Mouse (Mus musculus): ENCODE results near the gene Slc25a21. TPM values are rescaled to one million over a fixed set of nuclear protein-coding genes. Genes with fewer than 3 reads are reported as not detected.
A peak's percentile ranks its signal among the peaks of the same experiment; 100 is the strongest.
"Not testable (repeated sequence)": the region's sequence is repeated elsewhere in the genome, so short reads cannot be mapped to it uniquely, and the experiment has no call there.

Slc25a21 gene
- polyA plus RNA-seq (2016; fragmentation: Nextera tagmentation; extraction: Ambion mirVana), result 0.52 and 0.65 TPM in 2 replicates

DNA sequence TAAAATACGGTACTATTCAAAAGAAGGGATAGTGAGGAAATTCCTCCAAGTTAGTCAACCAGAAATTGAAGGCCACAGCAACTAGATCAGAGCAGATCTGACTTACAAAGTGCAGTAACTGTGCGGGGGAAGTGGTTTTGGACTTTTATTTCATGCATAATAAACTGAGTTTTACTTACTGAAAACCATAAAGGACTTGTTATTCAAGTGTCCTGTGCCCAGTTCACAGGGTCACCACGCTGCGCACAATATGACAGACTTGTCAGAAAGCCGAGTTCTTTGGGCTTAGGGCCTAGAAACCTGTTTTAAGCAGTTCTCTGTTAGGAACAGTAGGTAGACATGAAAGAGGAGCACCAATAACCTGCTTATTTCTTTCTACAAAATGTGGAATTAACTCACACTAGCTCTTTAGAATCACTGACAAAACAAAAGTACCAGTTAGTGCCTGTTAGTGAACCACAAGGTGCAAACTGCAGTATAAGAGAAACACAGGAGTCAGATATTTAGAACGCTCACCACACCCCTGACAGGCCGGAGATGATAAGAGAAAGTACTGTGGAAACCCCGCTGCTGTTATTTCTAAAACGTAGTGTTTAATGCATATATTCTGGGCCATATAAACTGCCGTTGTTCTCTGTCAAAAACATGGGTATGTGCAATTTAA lies at the start of gene Slc25a21:
Gene Slc25a21 (minus strand): TSS at position 110 of the 664 bp plus-strand sequence.
- Histone ChIP-seq H3K36me3 (no peaks in the 10 kb centered on the region), H3K27me3 (peaks cover 24% of the 10 kb centered on the region), H3K4me1 (peaks cover 10% of the 10 kb centered on the region), H3K4me2 (replicated peaks) (peak within 1 kb of the TSS; percentile 86), H3K9ac (peak within 1 kb of the TSS; percentile 42; the same call in 1 of the 2 replicates), H3K9me3 (replicated peaks) (no peaks in the 10 kb centered on the region), H3K4me3 (peak within 1 kb of the TSS; percentile 45), H3K27ac (no peak within 1 kb of the TSS)
- 46% methylated on average over 10 of the region's 10 CpGs for WGBS
- ATAC-seq (ENCODE audit: low FRiP score), result no peak

DNA sequence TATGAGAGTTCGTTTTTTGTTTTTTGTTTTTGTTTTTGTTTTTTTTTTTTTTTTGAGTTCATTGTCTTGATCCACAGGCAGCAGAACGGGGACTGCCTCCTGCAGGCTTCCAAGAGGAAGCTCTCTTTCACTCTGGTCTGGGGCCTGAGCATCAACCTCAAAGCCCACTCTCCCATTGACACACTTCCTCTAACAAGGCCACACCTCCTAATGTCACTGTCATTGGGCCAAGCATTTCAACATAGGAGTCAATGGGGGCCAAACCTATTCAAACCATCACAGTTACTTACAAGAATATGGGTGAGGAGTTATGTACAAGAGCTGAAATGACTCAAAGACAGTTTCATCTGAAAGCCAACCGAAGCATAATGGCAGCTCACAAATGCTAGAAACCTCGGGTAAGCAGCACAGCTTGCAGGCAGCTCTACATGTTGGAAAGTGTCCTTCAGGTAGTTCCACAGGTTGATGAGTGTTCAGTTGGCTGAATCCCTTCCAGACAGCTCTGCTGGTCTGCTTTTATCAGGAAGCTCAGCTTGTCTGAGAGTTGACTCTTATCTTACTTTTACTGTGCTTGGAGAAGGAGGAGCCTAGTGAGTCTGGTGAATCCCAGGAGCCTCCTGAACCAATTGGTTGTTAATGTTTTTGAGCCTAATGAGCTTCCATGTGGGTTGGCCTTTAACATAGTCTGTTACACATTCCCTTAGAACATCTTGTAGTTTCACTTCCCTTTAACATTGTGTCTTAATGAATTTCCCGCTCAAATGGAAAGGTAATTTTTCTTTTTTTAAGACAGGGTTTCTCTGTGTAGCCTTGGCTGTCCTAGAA lies 46.6 kb upstream of the Slc25a21 start:
- Histone ChIP-seq H3K4me2 (replicated peaks) (no peak overlapping the region), H3K27me3 (no peaks in the 10 kb centered on the region), H3K9ac (no peak overlapping the region), H3K27ac (no peak overlapping the region), H3K36me3 (peaks cover 17% of the 10 kb centered on the region), H3K4me3 (no peak overlapping the region), H3K4me1 (no peaks in the 10 kb centered on the region), H3K9me3 (replicated peaks) (no peaks in the 10 kb centered on the region)
- WGBS, result 88% methylated on average over 5 of the region's 5 CpGs
- no peak for ATAC-seq (ENCODE audit: low FRiP score)

DNA sequence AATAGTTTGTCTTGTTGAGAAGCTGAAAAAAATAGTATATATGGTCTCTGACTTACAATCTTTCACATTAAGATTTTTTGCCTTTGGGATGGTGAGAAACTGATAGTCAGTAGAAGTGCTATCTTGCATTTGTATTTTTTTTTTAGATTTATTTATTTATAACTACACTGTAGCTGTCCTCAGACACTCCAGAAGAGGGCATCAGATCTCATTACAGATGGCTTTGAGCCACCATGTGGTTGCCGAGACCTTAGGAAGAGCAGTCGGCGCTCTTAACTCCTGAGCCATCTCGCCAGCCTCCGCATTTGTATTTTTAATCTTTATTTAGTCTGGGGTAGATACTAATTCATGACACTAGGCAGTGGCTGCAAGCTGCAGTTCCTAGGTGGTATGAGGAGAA lies 36.1 kb upstream of the Slc25a21 start:
- Histone ChIP-seq H3K4me3 (no peak overlapping the region), H3K4me2 (replicated peaks) (no peak overlapping the region), H3K9me3 (replicated peaks) (no peaks in the 10 kb centered on the region), H3K9ac (no peak overlapping the region), H3K27ac (no peak overlapping the region), H3K4me1 (peaks cover 6% of the 10 kb centered on the region), H3K27me3 (no peaks in the 10 kb centered on the region), H3K36me3 (peaks cover 8% of the 10 kb centered on the region)
- ATAC-seq (ENCODE audit: low FRiP score), result no peak
- 90% methylated on average over 5 of the region's 5 CpGs for WGBS

DNA sequence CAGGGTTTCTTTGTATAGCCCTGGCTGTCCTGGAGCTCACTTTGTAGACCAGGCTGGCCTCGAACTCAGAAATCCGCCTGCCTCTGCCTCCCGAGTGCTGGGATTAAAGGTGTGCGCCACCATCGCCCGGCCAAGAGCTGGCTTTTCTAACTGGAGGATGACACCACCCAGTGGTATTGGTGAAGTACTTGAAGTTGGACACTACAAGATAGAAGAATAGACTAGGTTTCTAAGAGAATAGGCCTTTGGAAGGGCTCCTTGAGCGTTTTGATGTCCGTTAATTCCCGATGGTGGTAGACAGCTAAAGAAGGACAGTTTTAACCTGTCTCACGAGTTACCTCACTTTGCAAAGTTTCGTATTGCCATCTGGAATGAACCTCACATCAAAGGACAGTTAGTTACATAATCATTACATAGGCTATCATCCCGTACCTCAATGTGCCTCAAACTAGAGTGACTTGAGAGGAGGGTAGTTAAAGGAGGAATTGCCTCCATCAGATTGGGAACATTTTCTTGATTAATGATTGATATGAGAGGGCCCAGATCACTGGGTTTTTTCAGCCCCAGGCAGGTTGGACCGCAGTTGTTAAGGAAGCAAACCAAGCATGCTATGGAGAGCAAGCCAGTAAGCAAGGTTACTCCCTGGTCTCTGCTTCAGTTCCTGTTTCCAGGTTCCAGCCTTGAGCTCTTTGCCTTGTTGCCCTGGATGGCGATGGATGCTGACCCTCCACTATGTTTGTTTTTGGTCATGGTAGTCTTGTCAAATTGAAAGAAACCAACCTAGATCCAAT lies 34.0 kb upstream of the Slc25a21 start:
- WGBS, result 73% methylated on average over 14 of the region's 14 CpGs
- Histone ChIP-seq H3K36me3 (0 out of 2 replicates have a peak, but pooled peaks cover 5% of the 10 kb centered on the region), H3K9ac (peak overlapping the region; percentile 66), H3K27ac (no peak overlapping the region), H3K4me3 (peak overlapping the region; percentile 54), H3K27me3 (no peaks in the 10 kb centered on the region), H3K4me2 (replicated peaks) (peak overlapping the region; percentile 72), H3K4me1 (peaks cover 6% of the 10 kb centered on the region), H3K9me3 (replicated peaks) (no peaks in the 10 kb centered on the region)
- ATAC-seq (ENCODE audit: low FRiP score), result no peak

DNA sequence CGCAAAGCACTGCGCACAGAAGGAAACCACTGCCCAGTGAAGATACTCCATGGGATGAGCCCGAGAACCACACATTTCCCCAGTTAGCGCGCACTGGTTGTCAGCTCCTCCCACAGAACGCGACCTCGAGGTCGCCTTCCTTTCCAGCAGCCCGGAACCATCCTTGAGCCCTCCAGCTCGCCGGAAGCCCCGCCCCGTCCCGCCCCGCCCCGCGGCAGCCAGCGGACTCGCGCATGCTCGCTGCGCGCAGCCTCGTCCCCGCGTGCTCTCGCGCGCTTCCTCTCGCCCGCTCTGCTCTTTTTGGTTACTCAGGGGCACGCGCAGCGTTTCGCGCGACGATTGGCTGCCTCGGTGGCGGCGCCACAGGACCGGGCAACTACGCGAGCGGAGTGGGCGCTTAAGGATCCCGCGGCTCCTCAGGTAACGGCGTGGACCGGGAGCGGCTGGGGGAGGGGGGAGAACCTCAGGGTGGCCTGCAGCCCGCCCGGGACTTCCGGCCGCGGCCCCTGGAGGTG lies 33.0 kb upstream of the Slc25a21 start, which contains the start of the genes Prps1l3 and Mipol1:
Gene Prps1l3 (plus strand): TSS at position 221 of the 515 bp plus-strand sequence.
Gene Mipol1 (plus strand): TSS at position 236 of the 515 bp plus-strand sequence.
- WGBS, result under 1% methylated on average over 49 of the region's 58 CpGs
- peak within 1 kb of the TSS; percentile 68 for H3K27ac ChIP-seq

DNA sequence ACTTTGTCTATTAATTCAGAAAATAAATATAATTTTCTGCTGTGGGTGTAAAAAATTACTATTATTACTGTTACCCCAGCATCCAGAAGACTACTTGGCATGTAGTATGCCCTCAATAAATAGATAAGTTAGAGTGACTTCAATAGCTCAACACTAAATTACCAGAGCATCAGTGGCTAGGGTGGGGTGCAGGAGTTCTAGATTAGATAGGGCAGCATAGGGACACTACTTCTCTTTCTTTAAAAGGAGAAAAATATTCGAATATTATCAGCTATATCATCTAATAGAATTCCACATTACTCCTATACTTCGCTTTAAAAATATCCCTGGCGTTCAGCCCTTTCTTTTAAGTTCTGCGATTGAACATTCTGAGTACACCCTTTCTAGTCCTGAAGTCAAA lies 32.4 kb upstream of the Slc25a21 start:
- Histone ChIP-seq H3K27ac (peak overlapping the region; percentile 68; the same call in 1 of the 2 replicates), H3K4me1 (peaks cover 6% of the 10 kb centered on the region), H3K4me3 (peak overlapping the region; percentile 54), H3K36me3 (0 out of 2 replicates have a peak, but pooled peaks cover 3% of the 10 kb centered on the region), H3K9me3 (replicated peaks) (no peaks in the 10 kb centered on the region), H3K27me3 (no peaks in the 10 kb centered on the region), H3K9ac (peak overlapping the region; percentile 66; the same call in 1 of the 2 replicates), H3K4me2 (replicated peaks) (peak overlapping the region; percentile 72)
- peak; percentile 6; the same call in 1 of the 2 replicates for ATAC-seq (ENCODE audit: low FRiP score)
- WGBS, result 43% methylated on average over 4 of the region's 4 CpGs

More for the DNA sequence above, 33.0 kb upstream of the Slc25a21 start, which contains the start of the genes Prps1l3 and Mipol1:
- Histone ChIP-seq H3K9ac (peak within 1 kb of the TSS; percentile 66), H3K4me1 (peaks cover 6% of the 10 kb centered on the region), H3K9me3 (replicated peaks) (no peaks in the 10 kb centered on the region), H3K4me3 (peak within 1 kb of the TSS; percentile 54), H3K36me3 (0 out of 2 replicates have a peak, but pooled peaks cover 5% of the 10 kb centered on the region), H3K27me3 (no peaks in the 10 kb centered on the region), H3K4me2 (replicated peaks) (peak within 1 kb of the TSS; percentile 72)
- ATAC-seq (ENCODE audit: low FRiP score), result peak; percentile 97

DNA sequence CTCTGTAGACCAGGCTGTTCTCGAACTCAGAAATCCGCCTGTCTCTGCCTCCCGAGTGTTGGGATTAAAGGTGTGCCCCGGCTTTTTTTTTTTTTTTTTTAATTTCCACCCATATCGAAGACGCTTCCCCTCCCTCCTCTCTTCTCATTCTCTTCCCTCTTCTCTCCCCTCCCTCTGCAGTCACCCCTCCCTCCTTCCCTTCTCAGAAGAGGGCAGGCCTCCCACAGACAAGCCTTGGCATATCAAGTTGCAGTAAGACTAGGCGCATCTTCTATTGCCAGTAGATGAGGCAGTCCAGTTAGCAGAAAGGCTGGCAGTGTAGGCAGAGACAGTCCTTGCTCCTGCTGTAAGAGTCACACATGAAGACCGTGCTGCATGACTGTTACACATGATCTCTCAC lies 30.5 kb upstream of the Slc25a21 start:
- no peak overlapping the region for H3K4me3 ChIP-seq
- peaks cover 6% of the 10 kb centered on the region for H3K4me1 ChIP-seq
- H3K4me2 ChIP-seq (replicated peaks), result no peak overlapping the region
- ATAC-seq (ENCODE audit: low FRiP score), result no peak
- H3K36me3 ChIP-seq, result no peaks in the 10 kb centered on the region
- no peaks in the 10 kb centered on the region for H3K9me3 ChIP-seq (replicated peaks)
- no peak overlapping the region for H3K9ac ChIP-seq
- H3K27me3 ChIP-seq, result no peaks in the 10 kb centered on the region
- WGBS, result 84% methylated on average over 3 of the region's 8 CpGs
- H3K27ac ChIP-seq, result no peak overlapping the region

DNA sequence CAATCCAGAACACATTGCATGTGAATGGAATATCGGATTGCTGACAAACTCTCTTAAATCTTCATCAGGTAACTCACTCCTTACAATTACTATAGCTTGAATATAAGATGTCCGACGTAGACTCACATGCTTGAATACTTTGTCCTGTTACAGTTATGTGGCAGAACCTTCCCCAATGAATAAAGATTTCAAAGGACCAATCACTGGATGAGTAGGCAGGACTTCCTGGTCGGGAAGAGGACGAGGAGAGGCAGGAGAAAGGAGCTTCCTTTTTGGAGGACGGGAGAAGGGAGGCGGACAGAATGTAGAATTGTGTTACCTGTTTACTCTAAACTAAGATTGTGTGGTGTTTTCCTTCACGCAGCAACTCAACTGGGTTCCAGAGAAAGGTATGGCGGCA lies 29.1 kb upstream of the Slc25a21 start:
- Histone ChIP-seq H3K4me3 (no peak overlapping the region), H3K36me3 (no peaks in the 10 kb centered on the region), H3K27me3 (no peaks in the 10 kb centered on the region), H3K27ac (no peak overlapping the region), H3K4me1 (peaks cover 5% of the 10 kb centered on the region), H3K9me3 (replicated peaks) (no peaks in the 10 kb centered on the region), H3K9ac (no peak overlapping the region), H3K4me2 (replicated peaks) (no peak overlapping the region)
- 85% methylated on average over 9 of the region's 9 CpGs for WGBS
- no peak for ATAC-seq (ENCODE audit: low FRiP score)

DNA sequence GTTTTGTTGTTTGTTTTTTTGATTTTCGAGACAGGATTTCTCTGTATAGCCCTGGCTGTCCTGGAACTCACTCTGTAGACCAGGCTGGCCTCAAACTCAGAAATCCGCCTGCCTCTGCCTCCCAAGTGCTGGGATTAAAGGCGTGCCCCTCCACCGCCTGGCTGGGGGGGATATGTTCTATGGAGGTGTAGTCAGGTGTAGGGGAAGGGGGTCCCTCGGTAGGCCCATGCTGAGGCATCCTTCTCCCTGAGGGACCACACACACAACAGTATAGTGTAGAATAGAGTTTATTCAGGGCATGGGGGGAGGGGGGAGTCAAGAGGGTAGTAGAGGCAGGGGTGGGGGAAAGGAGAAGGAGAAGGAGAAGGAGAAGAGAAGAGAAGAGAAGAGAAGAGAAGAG lies 15.2 kb upstream of the Slc25a21 start:
- not testable (repeated sequence) for H3K4me1 ChIP-seq; H3K27ac ChIP-seq; H3K4me2 ChIP-seq (replicated peaks); H3K4me3 ChIP-seq; H3K27me3 ChIP-seq; H3K9me3 ChIP-seq (replicated peaks); H3K9ac ChIP-seq; H3K36me3 ChIP-seq
- peak; percentile 56; the same call in 1 of the 2 replicates for ATAC-seq (ENCODE audit: low FRiP score)
- WGBS, result 82% methylated on average over 5 of the region's 5 CpGs

DNA sequence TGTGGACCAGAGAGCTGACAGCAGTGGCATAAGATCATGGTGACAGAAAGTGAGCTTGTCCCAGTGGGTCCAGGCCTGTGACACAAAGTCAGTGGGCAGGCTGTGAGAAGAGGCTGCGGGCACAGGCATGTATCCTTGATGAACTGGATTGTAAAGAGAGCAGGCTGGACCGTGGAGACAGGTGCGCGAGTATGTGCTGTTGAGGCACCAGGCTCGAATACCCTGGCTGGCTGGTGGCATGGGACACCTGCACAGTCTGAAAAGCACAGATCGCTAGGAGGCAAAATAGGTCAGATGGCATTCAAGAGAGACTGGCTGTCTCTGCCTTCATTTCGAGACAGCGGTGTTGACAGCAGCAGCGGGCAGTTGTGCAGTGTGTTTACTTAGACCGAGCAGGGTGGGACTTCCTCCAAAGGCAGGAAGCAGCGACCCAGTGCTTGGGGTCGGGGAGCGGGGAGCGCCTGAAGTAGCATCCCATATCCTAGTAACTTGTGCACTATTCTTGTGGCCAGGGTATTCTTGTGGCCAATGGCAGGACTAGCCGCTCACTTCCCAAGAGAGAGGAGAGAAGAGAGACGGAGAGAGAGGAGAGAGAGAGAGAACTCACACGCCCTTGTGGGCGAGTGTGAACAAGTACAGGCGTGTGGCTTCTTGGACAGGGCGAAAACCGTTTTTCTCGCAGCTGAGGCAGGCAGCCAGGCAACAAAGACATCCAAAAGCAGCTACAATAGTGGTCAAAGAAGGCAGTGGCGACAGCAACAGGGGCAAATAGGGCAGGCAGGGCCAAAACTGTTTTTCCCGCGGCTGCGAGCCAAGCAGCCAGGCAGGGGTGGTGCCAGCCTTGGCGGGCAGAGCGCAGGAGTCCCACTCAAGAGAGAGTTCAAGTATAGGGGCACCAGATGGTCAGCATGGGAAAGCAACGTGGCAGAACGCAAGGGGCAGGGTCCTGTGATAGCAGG lies 14.4 kb upstream of the Slc25a21 start:
- Histone ChIP-seq H3K4me1 (0 out of 2 replicates have a peak, but pooled peaks cover 2% of the 10 kb centered on the region), H3K4me3 (peak overlapping the region; percentile 42), H3K27ac (no peak overlapping the region), H3K36me3 (no peaks in the 10 kb centered on the region), H3K27me3 (no peaks in the 10 kb centered on the region), H3K9ac (peak overlapping the region; percentile 55), H3K4me2 (replicated peaks) (peak overlapping the region; percentile 77), H3K9me3 (replicated peaks) (no peaks in the 10 kb centered on the region)
- ATAC-seq (ENCODE audit: low FRiP score), result peak; percentile 79
- 8% methylated on average over 30 of the region's 30 CpGs for WGBS

All from hindbrain, embryonic 12.5 days (tissue).